Mouse (Mus musculus): ENCODE results near the gene Ism1. TPM values are rescaled to one million over a fixed set of nuclear protein-coding genes. Genes with fewer than 3 reads are reported as not detected.

Ism1 gene
- polyA plus RNA-seq (2012; rRNA removed; ENCODE audit: low replicate concordance): 0.51 and 0.53 TPM in 2 replicates

GRCm38 (mm10) chr2:139677809-139678274 is at the start of gene Ism1:
TSS of gene Ism1 (plus strand) at chr2:139678178.

Other genes with a start within 250 kb of the Ism1 start
- gene Sptlc3, start 184.3 kb upstream of the Ism1 start, polyA plus RNA-seq (2012; rRNA removed; ENCODE audit: low replicate concordance): not detected in 2 replicates

Data from duodenum, adult 2 months (tissue).